Mouse (Mus musculus) lung, postnatal 0 days (tissue): ENCODE data around the gene Fndc3b.

Experiments
- CTCF ChIP-seq: IDR thresholded peaks from 2 replicates; pipeline ENCODE4 v1.5.1; 2016; ENCODE audit warnings: antibody characterized with exemption, mild to moderate bottlenecking
- EP300 ChIP-seq: IDR thresholded peaks from 2 replicates; pipeline ENCODE4 v1.6.1; 2016; ENCODE audit warnings: antibody characterized with exemption, mild to moderate bottlenecking, control low read depth

- TF ChIP-seq CTCF (no peak), EP300 (no peak)
Observed at GRCm38 (mm10) chr3:27611986-27612385, 99.1 kb downstream of the Fndc3b start.
